Mouse (Mus musculus) ES-Bruce4 (cell line): ENCODE data around the gene Gnpda2.

Experiments used
- CTCF ChIP-seq: IDR thresholded peaks from one replicate; pipeline ENCODE4 v1.8.1; 2011; ENCODE audit warnings: low read depth, low read length
- EP300 ChIP-seq: IDR thresholded peaks from 2 replicates; pipeline ENCODE4 v1.6.1; 2011; ENCODE audit warnings: low read depth, low read length; ENCODE audit not compliant: insufficient read depth
- POLR2A ChIP-seq: IDR thresholded peaks from one replicate; pipeline ENCODE4 v1.8.1; 2011; ENCODE audit warnings: low read length; ENCODE audit not compliant: insufficient read depth

GRCm38 (mm10) chr5:69556628-69557403 is 35.3 kb downstream of the Gnpda2 start, which contains the start of gene Guf1:
- TF ChIP-seq CTCF (no peak), EP300 (no peak), POLR2A (peak; percentile 48)
